Mouse (Mus musculus) splenic B cell, adult 2 months (primary cell): ENCODE measurements at regions not wholly inside any gene's neighbourhood (a gene's known extent, or its start where the extent isn't known, plus 50 kb on each side); places are given as distances from the start of the nearest gene placed in this dataset.
A peak's percentile ranks its signal among the peaks of the same experiment; 100 is the strongest.

Experiments
- DNase-seq: peaks from one replicate; pipeline ENCODE4 v3.0.0-alpha.2; 2011; ENCODE audit warnings: low read depth, low spot score
- H3K27me3 ChIP-seq: 2 replicates; pipeline ENCODE4 v1.6.1; 2012; ENCODE audit warnings: mild to moderate bottlenecking, low read length, moderate library complexity, mixed read lengths; ENCODE audit not compliant: control insufficient read depth, poor library complexity, insufficient read depth, severe bottlenecking
- H3K36me3 ChIP-seq: 2 replicates; pipeline ENCODE4 v1.6.1; 2012; ENCODE audit warnings: mild to moderate bottlenecking, low read length, moderate library complexity, mixed read lengths; ENCODE audit not compliant: control insufficient read depth, poor library complexity, insufficient read depth, severe bottlenecking

GRCm38 (mm10) chr15:5355332-5355731, 111.3 kb upstream of the Ptger4 start:
- DNase-seq, result no peak
- Histone ChIP-seq H3K36me3 (no peaks in the 10 kb centered on the region), H3K27me3 (no peaks in the 10 kb centered on the region)

GRCm38 (mm10) chr15:5354328-5354727, 110.3 kb upstream of the Ptger4 start:
- DNase-seq, result no peak
- H3K36me3 ChIP-seq, result no peaks in the 10 kb centered on the region
- no peaks in the 10 kb centered on the region for H3K27me3 ChIP-seq

- no peak for DNase-seq
- no peaks in the 10 kb centered on the region for H3K27me3 ChIP-seq
- no peaks in the 10 kb centered on the region for H3K36me3 ChIP-seq
These were observed 104.9 kb upstream of the Ptger4 start for GRCm38 (mm10) chr15:5348881-5349280.

GRCm38 (mm10) chr15:5347674-5348073, 103.7 kb upstream of the Ptger4 start:
- H3K27me3 ChIP-seq, result no peaks in the 10 kb centered on the region
- DNase-seq, result no peak
- H3K36me3 ChIP-seq, result no peaks in the 10 kb centered on the region

GRCm38 (mm10) chr15:5346955-5347354, 103.0 kb upstream of the Ptger4 start:
- DNase-seq, result no peak
- Histone ChIP-seq H3K27me3 (no peaks in the 10 kb centered on the region), H3K36me3 (no peaks in the 10 kb centered on the region)

- DNase-seq, result no peak
- Histone ChIP-seq H3K27me3 (no peaks in the 10 kb centered on the region), H3K36me3 (no peaks in the 10 kb centered on the region)
These were observed 99.8 kb upstream of the Ptger4 start for GRCm38 (mm10) chr15:5343794-5344193.

- DNase-seq, result no peak
- no peaks in the 10 kb centered on the region for H3K36me3 ChIP-seq
- no peaks in the 10 kb centered on the region for H3K27me3 ChIP-seq
These were observed 91.7 kb upstream of the Ptger4 start for GRCm38 (mm10) chr15:5335528-5336268.

- Histone ChIP-seq H3K36me3 (no peaks in the 10 kb centered on the region), H3K27me3 (no peaks in the 10 kb centered on the region)
- no peak for DNase-seq
These were observed 83.0 kb upstream of the Ptger4 start for GRCm38 (mm10) chr15:5326996-5327395.

- Histone ChIP-seq H3K36me3 (no peaks in the 10 kb centered on the region), H3K27me3 (no peaks in the 10 kb centered on the region)
- no peak for DNase-seq
These were observed 77.7 kb upstream of the Ptger4 start for GRCm38 (mm10) chr15:5321691-5322090.

GRCm38 (mm10) chr15:5312231-5312630, 68.2 kb upstream of the Ptger4 start:
- Histone ChIP-seq H3K36me3 (no peaks in the 10 kb centered on the region), H3K27me3 (no peaks in the 10 kb centered on the region)
- DNase-seq, result peak; percentile 51

GRCm38 (mm10) chr15:5310035-5310434, 66.0 kb upstream of the Ptger4 start:
- no peak for DNase-seq
- Histone ChIP-seq H3K36me3 (no peaks in the 10 kb centered on the region), H3K27me3 (no peaks in the 10 kb centered on the region)

- Histone ChIP-seq H3K27me3 (no peaks in the 10 kb centered on the region), H3K36me3 (no peaks in the 10 kb centered on the region)
- DNase-seq, result peak; percentile 83
These were observed 58.4 kb upstream of the Ptger4 start for GRCm38 (mm10) chr15:5302403-5302802.

GRCm38 (mm10) chr15:5299807-5300206, 55.8 kb upstream of the Ptger4 start:
- Histone ChIP-seq H3K36me3 (no peaks in the 10 kb centered on the region), H3K27me3 (no peaks in the 10 kb centered on the region)
- DNase-seq, result no peak

GRCm38 (mm10) chr15:5296949-5297348, 53.0 kb upstream of the Ptger4 start:
- Histone ChIP-seq H3K27me3 (no peaks in the 10 kb centered on the region), H3K36me3 (no peaks in the 10 kb centered on the region)
- peak; percentile 48 for DNase-seq
